Mouse (Mus musculus): ENCODE measurements around the gene Myo18a.

DNA sequence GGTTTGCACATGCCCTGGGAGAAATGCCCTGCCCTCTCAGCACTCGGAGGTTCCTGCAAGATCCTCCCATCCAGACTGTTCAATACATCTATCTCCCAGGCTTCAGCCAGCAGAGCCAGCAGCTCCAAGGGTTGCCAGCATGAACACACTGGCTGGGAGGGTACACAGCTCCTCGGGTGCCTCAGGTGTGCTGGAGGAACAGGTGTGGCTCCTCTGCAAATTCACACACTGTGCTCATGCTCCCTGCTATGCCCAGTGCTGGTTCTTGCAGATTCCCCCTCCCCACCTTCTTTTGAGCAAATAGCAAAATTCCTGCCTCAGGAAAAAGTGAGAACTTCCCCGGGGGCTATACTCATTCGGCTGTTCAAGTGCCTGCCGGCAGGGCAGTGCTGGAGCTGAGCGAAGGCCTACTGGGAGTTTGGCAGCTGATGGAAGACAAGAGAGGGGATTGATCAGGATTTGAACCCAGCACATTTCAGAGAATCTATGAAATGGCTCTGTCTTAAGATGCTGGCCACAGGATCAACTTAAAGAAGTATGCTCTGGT, 111.7 kb downstream of the Myo18a start:
- no peak for TF ChIP-seq CTCF (IDR thresholded peaks at IDR 0.05; ENCODE audit: low read depth)
- TF ChIP-seq EP300 (IDR thresholded peaks at IDR 0.05; ENCODE audit: low read depth), result no peak

Data from heart, postnatal 0 days (tissue).